Mouse (Mus musculus): ENCODE data around the gene Phc2. TPM values are rescaled to one million over a fixed set of nuclear protein-coding genes. Genes with fewer than 3 reads are reported as not detected.
"Not testable (repeated sequence)": the region's sequence is repeated elsewhere in the genome, so short reads cannot be mapped to it uniquely, and the experiment has no call there.

Phc2 gene
- polyA plus RNA-seq (2015; fragmentation: Nextera tagmentation; extraction: Ambion mirVana), result 61.5 and 62.2 TPM in 2 replicates

GRCm38 (mm10) chr4:128654505-128655381, at the start of gene Phc2:
Gene Phc2, plus strand, starts transcription at chr4:128654702.
- Histone ChIP-seq H3K9me3 (replicated peaks) (no peaks in the 10 kb centered on the region), H3K36me3 (no peaks in the 10 kb centered on the region), H3K4me2 (replicated peaks) (peak within 1 kb of the TSS; percentile 97), H3K27me3 (no peaks in the 10 kb centered on the region), H3K4me1 (peaks cover 25% of the 10 kb centered on the region; the same call in 1 of the 2 replicates), H3K4me3 (replicated peaks) (peak within 1 kb of the TSS; percentile 76), H3K27ac (replicated peaks) (peak within 1 kb of the TSS; percentile 74), H3K9ac (peak within 1 kb of the TSS; percentile 65)
- ATAC-seq (ENCODE audit: insufficient number of reproducible peaks, low FRiP score, low TSS enrichment, low read depth), result peak; percentile 93
- under 1% methylated on average over 80 of the region's 85 CpGs for WGBS

- Histone ChIP-seq H3K27ac (replicated peaks) (no peak overlapping the region), H3K9me3 (replicated peaks) (no peaks in the 10 kb centered on the region), H3K36me3 (peaks cover 29% of the 10 kb centered on the region), H3K4me3 (replicated peaks) (no peak overlapping the region), H3K27me3 (no peaks in the 10 kb centered on the region), H3K4me1 (peaks cover 7% of the 10 kb centered on the region), H3K9ac (no peak overlapping the region), H3K4me2 (replicated peaks) (no peak overlapping the region)
- 93% methylated on average over 7 of the region's 7 CpGs for WGBS
- no peak for ATAC-seq (ENCODE audit: insufficient number of reproducible peaks, low FRiP score, low TSS enrichment, low read depth)
These were observed 47.9 kb upstream of the Phc2 start for GRCm38 (mm10) chr4:128606586-128606985.

- H3K27me3 ChIP-seq, result no peaks in the 10 kb centered on the region
- H3K36me3 ChIP-seq, result peaks cover 21% of the 10 kb centered on the region
- H3K4me2 ChIP-seq (replicated peaks), result no peak overlapping the region
- no peak overlapping the region for H3K4me3 ChIP-seq (replicated peaks)
- ATAC-seq (ENCODE audit: insufficient number of reproducible peaks, low FRiP score, low TSS enrichment, low read depth), result no peak
- no peak overlapping the region for H3K27ac ChIP-seq (replicated peaks)
- WGBS, result 90% methylated on average over 11 of the region's 11 CpGs
- peaks cover 7% of the 10 kb centered on the region for H3K4me1 ChIP-seq
- H3K9ac ChIP-seq, result no peak overlapping the region
- H3K9me3 ChIP-seq (replicated peaks), result no peaks in the 10 kb centered on the region
These were observed 46.8 kb upstream of the Phc2 start for GRCm38 (mm10) chr4:128607661-128608060.

- ATAC-seq (ENCODE audit: insufficient number of reproducible peaks, low FRiP score, low TSS enrichment, low read depth), result 0 out of 2 replicates have a peak, but pooled peaks have one; percentile 1
- Histone ChIP-seq H3K36me3 (peaks cover 5% of the 10 kb centered on the region; the same call in 1 of the 2 replicates), H3K4me1 (peaks cover 7% of the 10 kb centered on the region), H3K9ac (peak overlapping the region; percentile 44), H3K27me3 (no peaks in the 10 kb centered on the region), H3K4me3 (replicated peaks) (peak overlapping the region; percentile 66), H3K9me3 (replicated peaks) (no peaks in the 10 kb centered on the region), H3K27ac (replicated peaks) (peak overlapping the region; percentile 48; the same call in 1 of the 2 replicates), H3K4me2 (replicated peaks) (peak overlapping the region; percentile 65)
- 6% methylated on average over 27 of the region's 27 CpGs for WGBS
These were observed 45.1 kb upstream of the Phc2 start for GRCm38 (mm10) chr4:128609276-128609924.

- 0% methylated on average over 24 of the region's 24 CpGs for WGBS
- peak; percentile 96 for ATAC-seq (ENCODE audit: insufficient number of reproducible peaks, low FRiP score, low TSS enrichment, low read depth)
- Histone ChIP-seq H3K9me3 (replicated peaks) (no peaks in the 10 kb centered on the region), H3K4me1 (peaks cover 7% of the 10 kb centered on the region), H3K36me3 (0 out of 2 replicates have a peak, but pooled peaks cover 4% of the 10 kb centered on the region), H3K4me2 (replicated peaks) (peak within 1 kb of the TSS; percentile 65), H3K9ac (peak within 1 kb of the TSS; percentile 44), H3K27ac (replicated peaks) (peak within 1 kb of the TSS; percentile 51; the same call in 1 of the 2 replicates), H3K27me3 (no peaks in the 10 kb centered on the region), H3K4me3 (replicated peaks) (peak within 1 kb of the TSS; percentile 66)
These were observed 44.5 kb upstream of the Phc2 start, which contains the start of gene Zscan20 for GRCm38 (mm10) chr4:128609925-128610402. Gene Zscan20, minus strand, starts transcription at chr4:128610098.

GRCm38 (mm10) chr4:128610706-128611105, 43.8 kb upstream of the Phc2 start:
- Histone ChIP-seq H3K27ac (replicated peaks) (0 out of 2 replicates have a peak overlapping the region, but pooled peaks have one; percentile 51), H3K27me3 (no peaks in the 10 kb centered on the region), H3K9ac (no peak overlapping the region), H3K4me3 (replicated peaks) (0 out of 2 replicates have a peak overlapping the region, but pooled peaks have one; percentile 66), H3K9me3 (replicated peaks) (no peaks in the 10 kb centered on the region), H3K36me3 (0 out of 2 replicates have a peak, but pooled peaks cover 4% of the 10 kb centered on the region), H3K4me2 (replicated peaks) (peak overlapping the region; percentile 65), H3K4me1 (peaks cover 7% of the 10 kb centered on the region)
- 26% methylated on average over 10 of the region's 10 CpGs for WGBS
- ATAC-seq (ENCODE audit: insufficient number of reproducible peaks, low FRiP score, low TSS enrichment, low read depth), result no peak

GRCm38 (mm10) chr4:128611726-128612125, 42.8 kb upstream of the Phc2 start:
- not testable (repeated sequence) for H3K36me3 ChIP-seq; H3K9ac ChIP-seq; H3K27ac ChIP-seq (replicated peaks); H3K9me3 ChIP-seq (replicated peaks); H3K4me2 ChIP-seq (replicated peaks); ATAC-seq (ENCODE audit: insufficient number of reproducible peaks, low FRiP score, low TSS enrichment, low read depth); H3K4me1 ChIP-seq; H3K4me3 ChIP-seq (replicated peaks); H3K27me3 ChIP-seq
- 90% methylated on average over 3 of the region's 3 CpGs for WGBS

- Histone ChIP-seq H3K4me3 (replicated peaks) (no peak overlapping the region), H3K9me3 (replicated peaks) (no peaks in the 10 kb centered on the region), H3K27me3 (peaks cover 9% of the 10 kb centered on the region; the same call in 1 of the 2 replicates), H3K36me3 (no peaks in the 10 kb centered on the region), H3K27ac (replicated peaks) (no peak overlapping the region), H3K4me1 (peaks cover 20% of the 10 kb centered on the region), H3K4me2 (replicated peaks) (no peak overlapping the region), H3K9ac (no peak overlapping the region)
- WGBS, result 12% methylated on average over 8 of the region's 8 CpGs
- ATAC-seq (ENCODE audit: insufficient number of reproducible peaks, low FRiP score, low TSS enrichment, low read depth), result no peak
These were observed 41.2 kb upstream of the Phc2 start for GRCm38 (mm10) chr4:128613326-128613725.

GRCm38 (mm10) chr4:128615761-128616160, 38.7 kb upstream of the Phc2 start:
- H3K4me3 ChIP-seq (replicated peaks), result no peak overlapping the region
- 88% methylated on average over 14 of the region's 14 CpGs for WGBS
- no peaks in the 10 kb centered on the region for H3K36me3 ChIP-seq
- H3K4me2 ChIP-seq (replicated peaks), result no peak overlapping the region
- peaks cover 19% of the 10 kb centered on the region; the same call in 1 of the 2 replicates for H3K4me1 ChIP-seq
- H3K27me3 ChIP-seq, result peaks cover 9% of the 10 kb centered on the region; the same call in 1 of the 2 replicates
- no peak overlapping the region for H3K9ac ChIP-seq
- H3K27ac ChIP-seq (replicated peaks), result no peak overlapping the region
- H3K9me3 ChIP-seq (replicated peaks), result no peaks in the 10 kb centered on the region
- no peak for ATAC-seq (ENCODE audit: insufficient number of reproducible peaks, low FRiP score, low TSS enrichment, low read depth)

- H3K4me3 ChIP-seq (replicated peaks), result no peak overlapping the region
- WGBS, result 66% methylated on average over 17 of the region's 17 CpGs
- H3K9ac ChIP-seq, result no peak overlapping the region
- H3K4me1 ChIP-seq, result peaks cover 19% of the 10 kb centered on the region; the same call in 1 of the 2 replicates
- no peak overlapping the region for H3K4me2 ChIP-seq (replicated peaks)
- H3K27ac ChIP-seq (replicated peaks), result no peak overlapping the region
- H3K36me3 ChIP-seq, result no peaks in the 10 kb centered on the region
- ATAC-seq (ENCODE audit: insufficient number of reproducible peaks, low FRiP score, low TSS enrichment, low read depth), result no peak
- H3K27me3 ChIP-seq, result peaks cover 9% of the 10 kb centered on the region; the same call in 1 of the 2 replicates
- H3K9me3 ChIP-seq (replicated peaks), result no peaks in the 10 kb centered on the region
These were observed 37.0 kb upstream of the Phc2 start for GRCm38 (mm10) chr4:128617363-128618120.
